Mouse (Mus musculus) intestine, postnatal 0 days (tissue): ENCODE data around the gene Gm20671. TPM values are rescaled to one million over a fixed set of nuclear protein-coding genes. Genes with fewer than 3 reads are reported as not detected.
"Not testable (repeated sequence)": the region's sequence is repeated elsewhere in the genome, so short reads cannot be mapped to it uniquely, and the experiment has no call there.

Source experiments
- ATAC-seq: fragments of 200-750 bp; cut with Nextera tagmentation; 2 replicates; pipeline ENCODE4 v1.8.0; 2017; ENCODE audit warnings: mild to moderate bottlenecking, moderate TSS enrichment, moderate library complexity
- H3K27ac ChIP-seq: fragments of 300-500 bp; sonication (generic); 2 replicates; pipeline ENCODE4 v1.5.1; 2014; ENCODE audit warnings: mild to moderate bottlenecking, low read depth, low read length, moderate library complexity
- H3K27me3 ChIP-seq: fragments of 300-500 bp; sonication (generic); replicated peaks from 2 replicates; pipeline ENCODE4 v1.6.1; 2014; ENCODE audit warnings: low read length, mixed read lengths; ENCODE audit not compliant: control insufficient read depth, insufficient read depth
- H3K36me3 ChIP-seq: fragments of 300-500 bp; sonication (generic); 2 replicates; pipeline ENCODE4 v1.6.1; 2014; ENCODE audit warnings: mild to moderate bottlenecking, moderate library complexity; ENCODE audit not compliant: control insufficient read depth, insufficient read depth
- H3K4me1 ChIP-seq: fragments of 300-500 bp; sonication (generic); replicated peaks from 2 replicates; pipeline ENCODE4 v1.6.1; 2014; ENCODE audit warnings: antibody characterized with exemption, low read length, mixed read lengths; ENCODE audit not compliant: control insufficient read depth, insufficient read depth
- H3K4me2 ChIP-seq: fragments of 300-500 bp; sonication (generic); replicated peaks from 2 replicates; pipeline ENCODE4 v1.6.1; 2014; ENCODE audit warnings: low read depth, mild to moderate bottlenecking, moderate library complexity
- H3K4me3 ChIP-seq: fragments of 300-500 bp; sonication (generic); 2 replicates; pipeline ENCODE4 v1.5.1; 2014; ENCODE audit warnings: low read depth, low read length
- H3K9ac ChIP-seq: fragments of 300-500 bp; sonication (generic); 2 replicates; pipeline ENCODE4 v1.6.1; 2014; ENCODE audit warnings: mild to moderate bottlenecking, low read depth, low read length
- H3K9me3 ChIP-seq: fragments of 300-500 bp; sonication (generic); 2 replicates; pipeline ENCODE4 v1.6.1; 2016; ENCODE audit warnings: mixed run types; ENCODE audit not compliant: control insufficient read depth
- CTCF ChIP-seq: sonication (generic); IDR thresholded peaks from 2 replicates; pipeline ENCODE4 v1.5.1; 2016; ENCODE audit warnings: low read depth, mild to moderate bottlenecking, control low read depth, antibody characterized with exemption, moderate library complexity
- WGBS: fragments of 180-500 bp; shearing (Covaris S2); extraction: QIAGEN DNeasy Blood & Tissue Kit; methylation state at CpG from one replicate; pipeline ENCODE4 v1.1.7; 2014; 5-methylcytosine and 5-hydroxymethylcytosine counted together
- polyA plus RNA-seq: library from polyadenylated mRNA; unstranded; fragments of >200 nt; fragmentation: Nextera tagmentation; extraction: Ambion mirVana; gene quantifications from 2 replicates; pipeline ENCODE4 v1.2.1, GENCODE M21; 2015

Gm20671 gene
- polyA plus RNA-seq, 1 experiment from 2014 or later, result not detected

DNA sequence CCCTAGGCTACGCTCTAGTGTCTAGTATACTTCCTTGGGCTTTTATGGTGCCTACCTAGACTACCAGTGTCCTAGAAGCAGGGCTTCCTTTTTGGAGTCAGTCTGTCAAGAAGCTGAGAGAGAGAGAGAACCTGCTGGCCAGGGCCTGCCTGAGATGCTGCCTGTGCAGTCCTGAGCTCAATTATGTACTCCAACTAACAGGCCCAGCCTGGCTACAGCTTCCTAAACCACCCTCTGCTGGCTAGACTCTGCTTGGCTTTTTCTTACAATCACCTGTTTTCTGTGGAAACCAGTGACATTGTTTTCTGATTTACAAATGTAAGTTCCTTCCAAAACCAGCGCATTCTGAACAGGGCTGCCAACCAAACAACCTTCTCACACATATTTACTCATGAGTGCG, 86.8 kb downstream of the Gm20671 start:
- no peak overlapping the region for H3K4me2 ChIP-seq
- TF ChIP-seq CTCF, result no peak
- 0 out of 2 replicates have a peak overlapping the region, but pooled peaks have one; percentile 15 for H3K27ac ChIP-seq
- no peak overlapping the region for H3K4me3 ChIP-seq
- no peaks in the 10 kb centered on the region for H3K27me3 ChIP-seq
- ATAC-seq, result no peak
- no peaks in the 10 kb centered on the region for H3K9me3 ChIP-seq
- H3K36me3 ChIP-seq, result peaks cover 31% of the 10 kb centered on the region
- WGBS, result 58% methylated on average over 3 of the region's 3 CpGs
- peaks cover 10% of the 10 kb centered on the region; the same call in 1 of the 2 replicates for H3K4me1 ChIP-seq
- no peak overlapping the region for H3K9ac ChIP-seq

DNA sequence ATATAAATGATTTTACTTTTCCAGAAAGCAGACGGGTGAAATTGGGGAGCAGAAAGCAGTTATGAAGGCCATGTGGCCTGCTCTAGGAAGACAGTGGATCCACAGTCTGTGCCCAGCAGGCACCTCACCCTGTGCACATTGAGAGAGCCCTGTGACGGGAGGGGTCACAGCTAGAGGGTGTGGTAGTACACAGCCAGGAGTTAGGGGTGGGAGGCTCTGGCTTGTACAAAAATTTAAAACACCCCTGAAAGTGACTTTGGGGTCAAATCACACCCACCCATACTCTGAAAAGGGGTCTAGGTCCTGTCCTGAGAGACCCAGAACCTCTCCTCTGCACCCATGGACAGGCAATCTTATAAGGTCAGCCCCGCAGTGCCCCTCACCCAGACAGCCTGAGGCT, 90.1 kb downstream of the Gm20671 start:
- not testable (repeated sequence) for H3K27ac ChIP-seq, H3K27me3 ChIP-seq, H3K4me1 ChIP-seq, H3K9ac ChIP-seq, ATAC-seq, H3K4me2 ChIP-seq, H3K4me3 ChIP-seq, H3K9me3 ChIP-seq
- WGBS, result 76% methylated on average over 3 of the region's 3 CpGs
- peaks cover 39% of the 10 kb centered on the region for H3K36me3 ChIP-seq

DNA sequence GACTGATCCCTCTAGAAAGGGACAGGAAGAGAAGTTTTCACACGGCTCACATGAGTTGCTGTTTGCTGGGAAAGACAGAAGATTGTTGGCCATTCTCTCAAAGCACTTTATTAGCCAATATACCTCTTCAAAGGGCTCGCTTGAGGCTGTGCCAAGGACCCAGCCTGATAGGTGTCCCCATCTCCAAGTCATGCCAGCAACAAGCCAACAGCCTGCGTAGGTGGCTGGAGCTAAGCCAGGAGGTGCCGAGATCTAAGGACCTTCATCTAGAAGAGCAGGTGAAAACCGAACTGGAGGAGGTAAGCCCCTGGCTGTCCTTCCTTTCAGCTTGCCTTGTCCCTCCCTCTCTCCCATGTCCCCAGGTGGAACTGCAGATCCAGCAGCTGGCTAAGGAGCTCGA, 91.1 kb downstream of the Gm20671 start:
- no peaks in the 10 kb centered on the region for H3K27me3 ChIP-seq
- no peak overlapping the region for H3K4me3 ChIP-seq
- H3K4me2 ChIP-seq, result no peak overlapping the region
- H3K27ac ChIP-seq, result no peak overlapping the region
- no peak overlapping the region for H3K9ac ChIP-seq
- H3K4me1 ChIP-seq, result no peaks in the 10 kb centered on the region
- no peaks in the 10 kb centered on the region for H3K9me3 ChIP-seq
- no peak for ATAC-seq
- WGBS, result 93% methylated on average over 6 of the region's 6 CpGs
- no peak for TF ChIP-seq CTCF
- H3K36me3 ChIP-seq, result peaks cover 37% of the 10 kb centered on the region

DNA sequence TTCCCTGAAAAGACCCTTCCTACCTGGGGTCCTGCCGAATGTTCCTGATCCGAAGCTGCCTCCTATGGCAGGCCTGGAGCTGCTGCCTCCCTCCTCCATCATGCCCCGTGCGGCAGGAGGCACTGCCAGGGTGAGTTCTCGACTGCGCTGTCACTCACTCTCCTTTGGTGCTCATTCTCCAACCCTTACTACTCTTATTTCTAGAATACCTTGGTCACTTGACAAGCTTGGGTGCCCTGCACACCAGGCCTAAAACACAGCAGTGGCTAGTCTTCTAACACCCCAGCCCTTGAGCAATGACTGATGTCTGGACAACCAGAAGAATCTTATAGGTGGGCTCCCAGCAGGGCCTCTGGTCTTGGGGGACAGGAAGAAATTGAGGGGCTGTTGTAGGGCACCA, 93.0 kb downstream of the Gm20671 start:
- not testable (repeated sequence) for H3K27ac ChIP-seq, H3K9me3 ChIP-seq, H3K4me2 ChIP-seq, H3K4me1 ChIP-seq, H3K4me3 ChIP-seq, H3K9ac ChIP-seq, ATAC-seq, H3K27me3 ChIP-seq
- H3K36me3 ChIP-seq, result peaks cover 34% of the 10 kb centered on the region
- 94% methylated on average over 6 of the region's 6 CpGs for WGBS

DNA sequence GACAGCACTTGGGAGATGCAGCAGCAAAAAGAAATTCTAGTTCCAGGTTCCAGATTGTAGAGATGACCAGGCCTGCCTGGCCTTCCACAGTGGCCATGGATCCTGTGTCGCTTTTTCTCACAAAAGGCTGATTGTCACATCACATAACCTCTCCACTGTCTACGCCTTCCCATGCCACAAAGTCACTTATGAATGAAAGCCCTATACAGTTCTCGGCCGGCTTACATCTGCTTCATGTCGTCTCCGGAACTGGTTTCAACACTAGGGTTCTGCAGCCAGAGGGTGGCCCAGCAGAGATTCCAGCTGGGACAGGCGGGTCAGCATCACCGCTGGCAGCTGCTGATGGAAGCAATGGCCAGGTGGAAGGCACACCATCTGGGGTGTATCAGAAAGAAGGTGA, 98.1 kb downstream of the Gm20671 start:
- Histone ChIP-seq H3K4me3 (no peak overlapping the region), H3K36me3 (0 out of 2 replicates have a peak, but pooled peaks cover 2% of the 10 kb centered on the region), H3K9ac (no peak overlapping the region), H3K27me3 (no peaks in the 10 kb centered on the region), H3K4me1 (no peaks in the 10 kb centered on the region), H3K9me3 (0 out of 2 replicates have a peak, but pooled peaks cover 2% of the 10 kb centered on the region), H3K4me2 (no peak overlapping the region), H3K27ac (no peak overlapping the region)
- TF ChIP-seq CTCF, result no peak
- ATAC-seq, result peak; percentile 36; the same call in 1 of the 2 replicates
- 84% methylated on average over 8 of the region's 8 CpGs for WGBS

DNA sequence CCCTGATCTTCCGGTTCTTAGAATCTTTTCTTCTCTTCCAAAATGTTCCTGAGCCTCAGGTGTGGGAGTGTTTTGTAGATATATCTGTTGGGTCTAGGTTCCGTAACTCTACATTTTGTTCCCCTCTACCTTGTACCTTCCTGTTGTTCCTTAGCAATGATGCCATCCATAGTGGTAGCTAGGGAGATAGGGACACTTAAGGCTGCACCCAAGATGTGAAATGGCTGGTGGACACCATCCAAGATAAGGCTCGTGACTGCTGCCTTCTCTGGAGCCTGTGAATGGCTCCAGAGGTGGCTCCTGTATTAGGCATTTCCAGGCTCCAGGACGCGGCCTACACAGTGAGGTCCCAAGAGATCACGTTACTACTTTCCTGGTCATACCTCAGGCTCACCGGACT, 98.6 kb downstream of the Gm20671 start:
- Histone ChIP-seq H3K27me3 (no peaks in the 10 kb centered on the region), H3K9ac (no peak overlapping the region), H3K9me3 (0 out of 2 replicates have a peak, but pooled peaks cover 2% of the 10 kb centered on the region), H3K27ac (no peak overlapping the region), H3K4me3 (no peak overlapping the region), H3K4me1 (no peaks in the 10 kb centered on the region), H3K4me2 (no peak overlapping the region), H3K36me3 (no peaks in the 10 kb centered on the region)
- TF ChIP-seq CTCF, result no peak
- ATAC-seq, result no peak
- 75% methylated on average over 7 of the region's 7 CpGs for WGBS

DNA sequence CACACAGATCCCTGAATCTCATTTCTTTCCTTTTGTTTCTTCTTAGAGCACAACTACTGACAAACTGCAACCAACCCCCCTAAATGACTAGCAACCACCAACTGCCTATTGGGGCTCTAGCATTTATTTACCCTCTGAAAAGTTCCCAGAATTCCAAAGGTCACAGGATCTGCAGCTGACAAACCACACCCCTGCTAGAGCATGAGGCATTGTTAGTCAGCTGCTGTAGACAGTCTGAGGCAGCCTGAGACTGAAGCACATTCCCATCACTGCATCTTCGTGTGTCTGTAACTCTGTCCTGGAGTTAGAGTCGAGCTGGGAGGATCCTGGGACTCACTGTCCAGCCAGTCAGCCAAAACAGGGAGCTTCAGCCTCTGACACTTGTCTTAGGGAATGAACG, 101.5 kb downstream of the Gm20671 start:
- not testable (repeated sequence) for H3K9me3 ChIP-seq, H3K27me3 ChIP-seq, H3K9ac ChIP-seq, H3K4me3 ChIP-seq, H3K4me2 ChIP-seq, H3K36me3 ChIP-seq, H3K4me1 ChIP-seq
- H3K27ac ChIP-seq, result peak overlapping the region; percentile 35; the same call in 1 of the 2 replicates
- peak; percentile 74 for ATAC-seq
- 51% methylated on average over 3 of the region's 3 CpGs for WGBS
